Mouse (Mus musculus) liver, adult 2 months (tissue): Measurements from ENCODE around the gene Kcnip2. TPM values are rescaled to one million over a fixed set of nuclear protein-coding genes. Genes with fewer than 3 reads are reported as not detected.

ENCODE experiments used
- DNase-seq: peaks from one replicate; pipeline ENCODE4 v3.0.0-alpha.2; 2011; ENCODE audit warnings: low read depth, low spot score; ENCODE audit errors: extremely low read depth
- H3K27ac ChIP-seq: fragments of 200-500 bp; replicated peaks from 2 replicates; pipeline ENCODE4 v1.5.1; 2012; ENCODE audit warnings: low read depth, mild to moderate bottlenecking, control low read depth, inconsistent platforms, low read length; ENCODE audit not compliant: insufficient read depth
- H3K27me3 ChIP-seq: fragments of 200-500 bp; 2 replicates; pipeline ENCODE4 v1.6.1; 2012; ENCODE audit warnings: mild to moderate bottlenecking, moderate library complexity, low read length, inconsistent platforms; ENCODE audit not compliant: control insufficient read depth, insufficient read depth
- H3K36me3 ChIP-seq: fragments of 200-500 bp; 2 replicates; pipeline ENCODE4 v1.6.1; 2012; ENCODE audit warnings: low read length, inconsistent platforms; ENCODE audit not compliant: control insufficient read depth, insufficient read depth
- H3K4me1 ChIP-seq: fragments of 200-500 bp; 2 replicates; pipeline ENCODE4 v1.6.1; 2011; ENCODE audit warnings: low read length; ENCODE audit not compliant: control insufficient read depth, insufficient read depth
- H3K4me3 ChIP-seq: fragments of 200-500 bp; 2 replicates; pipeline ENCODE4 v1.5.1; 2011; ENCODE audit warnings: low read depth, mild to moderate bottlenecking, control low read depth, low read length, moderate library complexity; ENCODE audit not compliant: insufficient read depth
- H3K79me2 ChIP-seq: fragments of 200-500 bp; 2 replicates; pipeline ENCODE4 v1.6.1; 2012; ENCODE audit warnings: inconsistent platforms, mild to moderate bottlenecking, low read length, moderate library complexity; ENCODE audit not compliant: control insufficient read depth, insufficient read depth
- H3K9ac ChIP-seq: fragments of 200-500 bp; 2 replicates; pipeline ENCODE4 v1.6.1; 2012; ENCODE audit warnings: low read depth, mild to moderate bottlenecking, control low read depth, inconsistent platforms, low read length
- CTCF ChIP-seq: fragments of 200-500 bp; IDR thresholded peaks from 2 replicates; pipeline ENCODE4 v1.5.1; 2011; ENCODE audit warnings: low read depth, low read length, control low read depth
- POLR2A ChIP-seq: fragments of 200-500 bp; IDR thresholded peaks from 2 replicates; pipeline ENCODE4 v1.6.1; 2011; ENCODE audit warnings: low read length, control low read depth; ENCODE audit not compliant: insufficient read depth; ENCODE audit errors: extremely low read depth
- WGBS: fragments of 180-500 bp; shearing (Covaris S2); methylation state at CpG from one replicate; pipeline ENCODE4 v1.1.7; 2018; 5-methylcytosine and 5-hydroxymethylcytosine counted together
- polyA plus RNA-seq: library from polyadenylated mRNA; depleted of rRNA; stranded (reverse); fragments of >200 nt; gene quantifications from 2 replicates; pipeline ENCODE4 v1.2.3, GENCODE M21; 2012
- total RNA-seq: library from RNA; depleted of rRNA; stranded (reverse); fragments of >200 nt; gene quantifications from 2 replicates; pipeline ENCODE4 v1.2.3, GENCODE M21; 2014

Kcnip2 gene
- total and polyA plus RNA-seq, 2 experiments: 0.02 TPM; not detected in 1

DNA sequence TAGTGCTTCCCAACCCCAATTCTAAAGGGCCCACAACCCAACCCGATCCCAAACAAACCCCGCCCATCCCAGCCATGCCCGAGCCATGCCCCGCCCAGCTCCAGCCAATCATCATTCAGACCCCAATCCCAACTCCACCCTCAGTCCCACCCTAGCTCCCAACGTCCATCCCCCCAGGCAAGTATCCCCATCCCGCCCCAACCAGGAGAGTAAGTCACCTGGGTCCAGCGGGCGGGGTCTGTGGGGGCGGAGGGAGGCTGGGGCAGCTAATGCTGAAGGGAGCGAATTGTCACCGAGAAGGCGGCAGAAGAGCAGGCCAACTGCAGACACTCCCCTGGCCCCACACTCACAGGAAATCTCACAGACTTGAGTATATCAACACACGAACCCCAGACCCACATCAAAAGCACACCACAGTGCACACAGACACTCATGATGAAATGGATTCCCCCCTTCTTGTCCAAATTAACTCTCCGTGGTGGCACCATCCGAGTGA is 19.8 kb downstream of the Kcnip2 start:
- H3K36me3 ChIP-seq: no peaks in the 10 kb centered on the region
- no peaks in the 10 kb centered on the region; the same call in 1 of the 2 replicates for H3K27me3 ChIP-seq
- no peak overlapping the region for H3K27ac ChIP-seq
- no peak overlapping the region for H3K4me3 ChIP-seq
- 30% methylated on average over 15 of the region's 15 CpGs for WGBS
- no peaks in the 10 kb centered on the region for H3K4me1 ChIP-seq
- no peak for DNase-seq
- H3K9ac ChIP-seq: no peak overlapping the region
- TF ChIP-seq CTCF (no peak), POLR2A (no peak)
- no peaks in the 10 kb centered on the region for H3K79me2 ChIP-seq

DNA sequence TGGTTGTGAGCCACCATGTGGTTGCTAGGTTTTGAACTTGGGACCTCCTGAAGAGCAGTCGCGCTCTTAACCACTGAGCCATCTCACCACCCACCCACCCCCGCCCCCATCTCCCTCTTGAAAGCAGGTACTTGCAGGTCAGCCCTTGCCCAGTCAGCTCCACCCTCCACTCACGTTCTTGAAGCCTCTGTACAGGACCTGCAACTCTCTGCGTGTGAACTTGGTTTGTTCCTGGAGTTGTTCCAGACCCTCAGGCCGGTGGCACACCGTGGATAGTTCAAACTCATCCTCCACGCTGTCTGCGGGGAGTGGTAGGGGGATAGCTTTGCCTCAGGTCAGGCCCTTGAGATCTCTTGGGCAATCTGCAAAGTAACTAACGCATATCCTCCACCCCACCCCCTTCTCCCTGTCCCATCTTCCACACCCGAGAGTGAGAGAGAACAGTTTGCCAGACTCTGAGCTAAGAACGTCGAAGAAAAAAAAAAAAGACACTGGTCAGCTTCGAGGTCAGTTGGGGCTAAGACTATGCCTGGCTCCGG is 20.4 kb downstream of the Kcnip2 start:
- H3K4me3 ChIP-seq: no peak overlapping the region

DNA sequence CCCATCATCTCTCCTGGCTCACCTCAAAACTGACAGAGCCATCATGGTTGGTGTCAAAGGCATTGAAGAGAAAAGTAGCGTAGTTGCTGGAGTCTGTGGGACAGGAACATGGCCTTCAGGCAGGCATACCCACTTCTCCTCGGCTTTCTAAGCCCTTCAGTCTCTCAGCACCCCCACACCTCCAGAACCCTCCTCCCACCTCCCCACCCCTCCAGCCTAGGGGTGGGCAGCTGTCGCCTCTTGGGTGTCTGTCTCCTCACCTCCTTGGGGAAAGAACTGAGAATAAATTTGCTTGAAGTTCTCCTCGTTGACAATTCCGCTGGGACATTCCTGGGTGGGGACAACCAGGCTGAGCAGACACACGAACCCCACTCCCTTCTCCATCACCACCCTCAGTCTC is 21.1 kb downstream of the Kcnip2 start:
- TF ChIP-seq CTCF: no peak
- TF ChIP-seq POLR2A: no peak
- Histone ChIP-seq H3K27me3 (no peaks in the 10 kb centered on the region; the same call in 1 of the 2 replicates), H3K79me2 (no peaks in the 10 kb centered on the region), H3K27ac (no peak overlapping the region), H3K36me3 (no peaks in the 10 kb centered on the region), H3K9ac (no peak overlapping the region), H3K4me3 (no peak overlapping the region), H3K4me1 (no peaks in the 10 kb centered on the region)
- WGBS: 80% methylated on average over 6 of the region's 6 CpGs
- DNase-seq: no peak

More for the DNA sequence above, 20.4 kb downstream of the Kcnip2 start:
- Histone ChIP-seq H3K36me3 (no peaks in the 10 kb centered on the region), H3K4me1 (no peaks in the 10 kb centered on the region), H3K27me3 (no peaks in the 10 kb centered on the region; the same call in 1 of the 2 replicates), H3K9ac (no peak overlapping the region), H3K27ac (no peak overlapping the region), H3K79me2 (no peaks in the 10 kb centered on the region)
- WGBS: 34% methylated on average over 15 of the region's 15 CpGs
- no peak for TF ChIP-seq POLR2A
- TF ChIP-seq CTCF: no peak
- DNase-seq: no peak

DNA sequence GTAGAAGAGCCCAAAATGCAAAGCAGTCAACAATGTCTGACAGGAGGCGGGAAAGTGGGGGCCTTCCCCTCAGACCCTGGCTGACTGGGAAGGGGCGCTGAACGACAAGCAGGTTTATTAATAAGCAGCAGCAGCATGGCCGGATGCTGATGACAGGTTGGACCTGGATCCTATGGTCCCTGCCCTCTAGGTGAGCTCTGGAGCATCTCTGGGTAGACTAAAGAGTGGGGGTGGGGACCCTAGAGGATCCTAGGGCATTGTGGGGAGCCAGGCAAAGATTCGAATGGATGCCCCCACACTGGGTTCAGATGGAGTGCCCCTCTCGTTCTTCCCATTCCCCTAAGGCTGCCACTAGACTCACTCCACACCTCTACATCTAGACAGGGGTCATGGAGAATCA is 23.5 kb downstream of the Kcnip2 start:
- H3K27ac ChIP-seq: no peak overlapping the region
- TF ChIP-seq CTCF (no peak), POLR2A (no peak)
- DNase-seq: no peak
- H3K79me2 ChIP-seq: no peaks in the 10 kb centered on the region
- 83% methylated on average over 6 of the region's 6 CpGs for WGBS
- H3K4me1 ChIP-seq: no peaks in the 10 kb centered on the region
- no peak overlapping the region for H3K9ac ChIP-seq
- H3K27me3 ChIP-seq: no peaks in the 10 kb centered on the region; the same call in 1 of the 2 replicates
- H3K4me3 ChIP-seq: no peak overlapping the region
- no peaks in the 10 kb centered on the region for H3K36me3 ChIP-seq

DNA sequence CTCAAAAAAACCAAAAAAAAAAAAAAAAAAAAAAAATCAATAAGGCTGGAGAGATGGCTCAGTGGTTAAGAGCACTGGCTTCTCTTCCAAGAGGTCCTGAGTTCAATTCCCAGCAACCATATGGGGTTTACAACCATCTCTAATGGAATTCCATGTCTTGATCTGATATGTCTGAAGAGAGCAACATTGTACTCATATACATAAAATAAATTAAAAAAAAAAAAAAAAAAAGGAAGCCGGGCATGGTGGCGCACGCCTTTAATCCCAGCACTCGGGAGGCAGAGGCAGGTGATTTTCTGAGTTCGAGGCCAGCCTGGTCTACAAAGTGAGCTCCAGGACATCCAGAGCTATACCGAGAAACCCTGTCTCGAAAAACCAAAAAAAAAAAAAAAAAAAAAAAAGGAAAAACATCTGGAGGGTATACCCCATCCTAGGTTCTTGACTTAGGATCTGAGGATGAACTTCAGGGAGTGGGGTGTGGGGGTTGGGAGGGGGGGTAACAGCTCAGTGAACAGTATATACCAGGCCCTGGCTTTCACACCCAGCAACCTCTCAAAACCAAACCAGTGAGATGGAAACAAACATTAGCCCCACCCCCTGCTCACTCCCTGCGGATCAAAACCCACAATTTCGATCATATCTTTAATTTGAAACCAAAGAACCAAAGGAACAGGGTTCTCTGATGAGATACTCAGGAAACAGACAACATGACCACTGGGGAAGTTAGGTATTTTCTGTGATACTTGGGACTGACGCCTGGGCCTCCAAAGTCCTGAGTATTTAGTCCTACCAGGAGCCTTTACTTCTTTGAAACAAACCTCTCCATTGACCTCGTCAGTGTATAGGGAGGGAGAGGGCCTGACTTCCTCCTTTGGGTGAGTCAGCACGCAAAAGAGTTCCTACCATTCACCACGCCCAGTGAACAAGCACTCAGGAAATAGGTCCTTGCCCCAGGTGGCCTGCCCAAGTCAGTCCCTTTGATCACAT is 25.7 kb downstream of the Kcnip2 start:
- Histone ChIP-seq H3K4me1 (no peaks in the 10 kb centered on the region), H3K27me3 (no peaks in the 10 kb centered on the region), H3K27ac (no peak overlapping the region), H3K4me3 (no peak overlapping the region), H3K9ac (no peak overlapping the region), H3K79me2 (no peaks in the 10 kb centered on the region), H3K36me3 (no peaks in the 10 kb centered on the region)
- DNase-seq: no peak
- 86% methylated on average over 13 of the region's 13 CpGs for WGBS
- TF ChIP-seq POLR2A (no peak), CTCF (no peak)
